Mouse (Mus musculus) midbrain, embryonic 13.5 days (tissue): ENCODE data around the gene Ankrd10. TPM values are rescaled to one million over a fixed set of nuclear protein-coding genes. Genes with fewer than 3 reads are reported as not detected.

Source experiments
- ATAC-seq: fragments of 200-750 bp; cut with Nextera tagmentation; 2 replicates; pipeline ENCODE4 v1.8.0; 2017; ENCODE audit warnings: mild to moderate bottlenecking, moderate TSS enrichment, moderate library complexity
- H3K27ac ChIP-seq: fragments of 300-500 bp; sonication (generic); 2 replicates; pipeline ENCODE4 v1.5.1; 2015; ENCODE audit warnings: inconsistent platforms, mild to moderate bottlenecking, moderate library complexity
- H3K27me3 ChIP-seq: fragments of 300-500 bp; sonication (generic); 2 replicates; pipeline ENCODE4 v1.6.1; 2015; ENCODE audit warnings: mild to moderate bottlenecking, inconsistent platforms
- H3K36me3 ChIP-seq: fragments of 300-500 bp; sonication (generic); 2 replicates; pipeline ENCODE4 v1.6.1; 2015; ENCODE audit warnings: mild to moderate bottlenecking, inconsistent platforms
- H3K4me1 ChIP-seq: fragments of 300-500 bp; sonication (generic); replicated peaks from 2 replicates; pipeline ENCODE4 v1.6.1; 2015; ENCODE audit warnings: inconsistent platforms
- H3K4me2 ChIP-seq: fragments of 300-500 bp; sonication (generic); replicated peaks from 2 replicates; pipeline ENCODE4 v1.6.1; 2015; ENCODE audit warnings: moderate library complexity, mild to moderate bottlenecking, inconsistent platforms
- H3K4me3 ChIP-seq: fragments of 300-500 bp; sonication (generic); replicated peaks from 2 replicates; pipeline ENCODE4 v1.5.1; 2015; ENCODE audit warnings: mild to moderate bottlenecking, inconsistent platforms
- H3K9ac ChIP-seq: fragments of 300-500 bp; sonication (generic); replicated peaks from 2 replicates; pipeline ENCODE4 v1.6.1; 2015; ENCODE audit warnings: mild to moderate bottlenecking, inconsistent platforms
- H3K9me3 ChIP-seq: fragments of 300-500 bp; sonication (generic); 2 replicates; pipeline ENCODE4 v1.6.1; 2016; ENCODE audit warnings: mild to moderate bottlenecking, inconsistent platforms
- whole genome bisulfite sequencing: fragments of 180-500 bp; shearing (Covaris S2); methylation state at CpG from one replicate; pipeline ENCODE4 v1.1.7; 2015; 5-methylcytosine and 5-hydroxymethylcytosine counted together
- polyA plus RNA-seq: library from polyadenylated mRNA; unstranded; fragments of >200 nt; fragmentation: Nextera tagmentation; extraction: Ambion mirVana; gene quantifications from 2 replicates; pipeline ENCODE4 v1.2.1, GENCODE M21; 2015

Ankrd10 gene
- polyA plus RNA-seq, 1 experiment from 2014 or later = 100 TPM

DNA sequence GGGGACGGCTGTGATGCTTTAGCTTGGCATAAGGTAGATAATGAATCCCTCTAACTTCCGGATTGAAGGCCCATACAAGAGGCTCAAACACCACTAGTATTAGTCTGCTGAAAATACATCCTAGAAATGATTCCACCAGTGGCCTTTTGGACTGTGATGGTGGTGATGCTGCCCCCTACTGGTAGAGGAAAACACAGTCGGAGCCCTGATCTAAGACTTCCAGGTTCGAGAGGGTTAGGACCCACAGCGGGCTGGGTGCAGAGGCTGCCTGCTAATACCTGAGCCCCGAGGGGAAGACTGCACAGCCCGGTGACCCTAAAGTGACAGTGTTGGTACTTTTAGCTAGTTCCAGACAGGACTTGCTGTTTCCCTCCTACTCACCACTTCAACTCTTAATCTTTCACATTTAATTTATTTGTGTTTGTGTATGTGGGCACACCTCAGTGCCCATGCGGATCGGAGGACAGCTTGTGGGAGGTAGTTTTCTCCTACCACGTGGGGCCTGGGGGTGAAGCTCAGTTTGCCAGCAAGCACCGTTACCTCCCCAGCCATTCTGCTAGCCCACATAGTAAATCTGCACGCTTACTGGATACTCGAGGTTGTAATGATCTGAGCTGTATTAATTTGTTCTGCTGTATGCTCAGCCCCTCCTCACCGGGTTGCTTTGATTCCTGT is 33.4 kb downstream of the Ankrd10 start:
- H3K27me3 ChIP-seq = no peaks in the 10 kb centered on the region
- H3K9ac ChIP-seq = no peak overlapping the region
- 0 out of 2 replicates have a peak, but pooled peaks have one; percentile 34 for ATAC-seq
- no peak overlapping the region for H3K4me3 ChIP-seq
- H3K36me3 ChIP-seq = peaks cover 17% of the 10 kb centered on the region
- H3K4me1 ChIP-seq = no peaks in the 10 kb centered on the region
- WGBS = 42% methylated on average over 14 of the region's 14 CpGs
- H3K4me2 ChIP-seq = no peak overlapping the region
- H3K27ac ChIP-seq = no peak overlapping the region
- no peaks in the 10 kb centered on the region for H3K9me3 ChIP-seq

- ATAC-seq = no peak
- H3K36me3 ChIP-seq = peaks cover 6% of the 10 kb centered on the region
- H3K4me1 ChIP-seq = no peaks in the 10 kb centered on the region
- H3K9ac ChIP-seq = no peak overlapping the region
- no peak overlapping the region for H3K4me2 ChIP-seq
- 84% methylated on average over 5 of the region's 5 CpGs for WGBS
- no peak overlapping the region for H3K4me3 ChIP-seq
- H3K27ac ChIP-seq = no peak overlapping the region
- H3K27me3 ChIP-seq = no peaks in the 10 kb centered on the region
- no peaks in the 10 kb centered on the region for H3K9me3 ChIP-seq
Measured at GRCm38 (mm10) chr8:11600301-11600951, 35.1 kb downstream of the Ankrd10 start.

DNA sequence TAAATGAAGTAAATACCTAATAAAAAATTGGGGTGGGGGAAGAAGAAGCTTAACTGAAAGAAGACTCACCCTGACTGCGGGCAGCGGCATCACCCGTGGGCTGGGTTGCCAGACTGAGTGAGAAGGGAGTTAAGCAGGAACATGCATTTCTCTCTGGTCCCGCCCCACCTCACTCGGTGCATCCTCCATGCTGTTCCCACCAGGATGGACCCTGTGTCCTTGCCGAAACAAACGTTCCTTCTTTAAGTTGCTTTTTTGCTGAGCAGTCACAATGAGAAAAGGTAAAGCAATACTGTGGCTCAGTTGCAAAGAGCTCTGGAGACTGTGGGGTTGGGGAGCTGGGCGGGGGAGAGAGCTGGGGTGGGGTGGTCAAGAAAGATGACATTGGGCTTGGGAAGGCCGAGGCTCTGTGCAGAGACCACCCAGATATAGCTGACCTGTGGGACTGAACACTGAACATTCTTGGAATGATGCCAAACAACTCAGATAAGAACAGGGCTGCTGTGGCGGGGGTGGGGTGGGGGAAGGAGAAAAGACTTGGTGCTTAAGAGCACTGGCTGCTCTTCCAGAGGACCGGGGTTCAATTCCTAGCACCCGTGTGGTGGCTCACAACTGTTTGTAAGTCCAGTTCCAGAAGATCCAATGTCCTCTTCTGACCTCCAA is 42.2 kb downstream of the Ankrd10 start:
- H3K9me3 ChIP-seq = no peaks in the 10 kb centered on the region
- ATAC-seq = no peak
- H3K4me3 ChIP-seq = no peak overlapping the region
- WGBS = 78% methylated on average over 12 of the region's 12 CpGs
- no peaks in the 10 kb centered on the region for H3K27me3 ChIP-seq
- H3K4me1 ChIP-seq = no peaks in the 10 kb centered on the region
- H3K27ac ChIP-seq = no peak overlapping the region
- H3K4me2 ChIP-seq = no peak overlapping the region
- H3K36me3 ChIP-seq = no peaks in the 10 kb centered on the region
- no peak overlapping the region for H3K9ac ChIP-seq

DNA sequence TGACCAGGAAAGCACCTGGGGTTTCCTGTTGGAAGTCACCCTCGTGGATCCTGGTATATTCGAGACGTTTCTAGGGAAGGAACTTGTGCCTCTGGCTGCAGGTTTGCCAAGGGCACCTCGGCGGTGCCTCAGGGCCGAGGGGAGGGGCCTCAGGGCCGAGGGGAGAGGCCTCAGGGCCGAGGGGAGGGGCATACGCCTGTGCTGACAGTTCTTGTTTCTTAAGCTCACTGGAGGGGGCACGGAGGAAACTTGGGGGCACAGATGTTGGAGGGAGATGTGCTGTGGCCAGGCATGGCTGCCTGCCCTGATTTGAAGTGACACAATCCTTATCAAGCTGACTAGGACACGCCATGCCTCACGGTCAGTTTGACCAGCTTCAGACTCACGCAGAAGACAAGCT is 43.3 kb downstream of the Ankrd10 start:
- Histone ChIP-seq H3K9me3 (no peaks in the 10 kb centered on the region), H3K36me3 (no peaks in the 10 kb centered on the region), H3K4me3 (no peak overlapping the region), H3K9ac (no peak overlapping the region), H3K4me2 (no peak overlapping the region), H3K27ac (no peak overlapping the region), H3K4me1 (no peaks in the 10 kb centered on the region), H3K27me3 (no peaks in the 10 kb centered on the region)
- ATAC-seq = no peak
- WGBS = 48% methylated on average over 13 of the region's 13 CpGs

DNA sequence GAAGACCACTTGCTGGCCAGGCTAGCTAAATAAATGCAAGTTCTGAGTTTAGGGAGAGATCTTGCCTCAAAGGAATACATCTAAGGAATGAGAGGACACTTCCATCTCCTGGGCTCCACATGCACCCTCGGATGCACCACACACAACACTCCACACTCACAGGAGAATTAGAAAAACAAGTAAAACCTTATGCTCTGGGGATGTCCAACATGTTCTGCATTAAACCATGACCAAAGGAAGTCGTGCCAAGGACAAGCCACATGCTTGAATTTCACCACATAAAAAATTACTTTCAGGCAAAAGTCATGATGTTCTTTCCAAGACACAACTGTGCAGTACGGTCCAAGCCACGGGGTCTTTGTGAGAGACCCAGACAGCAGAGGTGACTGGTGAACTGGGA is 43.7 kb downstream of the Ankrd10 start:
- ATAC-seq = no peak
- Histone ChIP-seq H3K27me3 (no peaks in the 10 kb centered on the region), H3K4me3 (no peak overlapping the region), H3K4me2 (no peak overlapping the region), H3K9me3 (no peaks in the 10 kb centered on the region), H3K9ac (no peak overlapping the region), H3K36me3 (no peaks in the 10 kb centered on the region), H3K4me1 (no peaks in the 10 kb centered on the region), H3K27ac (no peak overlapping the region)
- WGBS = 93% methylated on average over 4 of the region's 4 CpGs

DNA sequence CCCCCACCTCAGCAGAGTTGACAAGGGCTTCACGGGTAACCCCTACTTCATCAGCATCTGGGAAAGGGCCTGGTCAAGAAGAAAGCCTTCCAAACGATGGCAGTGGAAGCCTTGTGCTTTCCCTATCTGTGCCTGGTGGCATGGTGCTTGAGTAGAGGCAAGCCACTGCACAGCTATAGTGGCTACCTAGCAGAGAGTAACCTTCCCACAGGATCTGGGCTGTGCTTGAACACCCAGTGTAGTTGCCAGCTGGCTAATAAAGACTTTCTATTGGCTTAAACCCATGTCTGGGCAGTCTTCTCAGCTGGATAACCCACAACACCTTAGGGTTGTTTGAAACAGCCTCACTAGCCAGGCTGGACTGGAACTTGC is 49.2 kb downstream of the Ankrd10 start:
- Histone ChIP-seq H3K4me1 (no peaks in the 10 kb centered on the region), H3K9ac (no peak overlapping the region), H3K27ac (no peak overlapping the region), H3K4me3 (no peak overlapping the region), H3K4me2 (no peak overlapping the region), H3K36me3 (no peaks in the 10 kb centered on the region), H3K27me3 (no peaks in the 10 kb centered on the region), H3K9me3 (no peaks in the 10 kb centered on the region)
- 80% methylated on average over 2 of the region's 2 CpGs for WGBS
- ATAC-seq = no peak

DNA sequence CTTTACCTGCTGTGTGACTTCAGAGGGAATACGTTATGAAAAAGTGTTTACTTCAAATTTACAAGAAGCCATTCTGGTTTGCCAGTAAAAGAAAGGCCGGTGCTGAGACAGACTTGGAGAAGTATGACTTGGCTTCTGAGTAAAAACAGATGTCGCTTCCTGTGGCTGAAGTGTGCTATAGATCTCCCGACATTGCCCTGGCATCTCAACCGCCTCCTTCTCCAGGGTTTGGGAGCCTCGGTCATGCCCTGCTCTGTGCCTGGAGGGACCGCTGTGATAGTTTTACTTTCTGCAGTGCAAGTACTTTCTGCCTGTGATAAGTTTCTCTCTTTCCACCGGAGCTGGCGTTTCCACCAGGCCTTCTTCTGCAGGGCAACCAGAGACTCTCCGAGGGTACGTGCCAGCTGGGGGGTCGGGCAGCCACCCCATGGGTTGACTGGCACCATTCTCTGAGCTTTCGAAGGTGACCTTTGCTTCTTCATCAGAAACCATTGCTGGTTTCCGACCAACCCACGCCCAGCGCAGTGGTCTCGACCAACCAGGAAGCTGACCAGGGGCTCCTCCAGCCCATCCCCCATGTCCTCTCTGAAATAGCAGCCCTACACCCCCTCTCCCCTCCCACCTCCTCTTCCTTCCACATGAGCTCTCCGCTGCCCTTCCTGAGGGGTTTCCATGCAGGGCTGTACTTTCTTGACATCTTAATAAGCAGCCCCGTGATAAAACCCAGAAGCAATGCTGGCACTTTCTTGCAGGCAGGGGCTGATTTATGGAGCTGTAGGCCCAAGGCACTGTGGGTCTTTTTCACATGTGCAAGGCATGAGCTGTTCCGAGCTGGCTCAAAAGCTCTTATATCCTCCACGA is 49.8 kb downstream of the Ankrd10 start:
- Histone ChIP-seq H3K4me1 (no peaks in the 10 kb centered on the region), H3K9ac (no peak overlapping the region), H3K36me3 (no peaks in the 10 kb centered on the region), H3K4me3 (no peak overlapping the region), H3K4me2 (no peak overlapping the region), H3K9me3 (no peaks in the 10 kb centered on the region), H3K27me3 (no peaks in the 10 kb centered on the region), H3K27ac (no peak overlapping the region)
- WGBS = 89% methylated on average over 21 of the region's 21 CpGs
- ATAC-seq = no peak

- 63% methylated on average over 16 of the region's 16 CpGs for WGBS
- Histone ChIP-seq H3K27me3 (no peaks in the 10 kb centered on the region), H3K4me1 (no peaks in the 10 kb centered on the region), H3K4me2 (no peak overlapping the region), H3K9me3 (no peaks in the 10 kb centered on the region), H3K36me3 (no peaks in the 10 kb centered on the region), H3K9ac (no peak overlapping the region), H3K27ac (no peak overlapping the region), H3K4me3 (no peak overlapping the region)
- no peak for ATAC-seq
Measured at GRCm38 (mm10) chr8:11575604-11576384, 59.8 kb downstream of the Ankrd10 start.

GRCm38 (mm10) chr8:11574911-11575603 is 60.5 kb downstream of the Ankrd10 start:
- H3K9me3 ChIP-seq = no peaks in the 10 kb centered on the region
- WGBS = 90% methylated on average over 9 of the region's 9 CpGs

GRCm38 (mm10) chr8:11572428-11572827 is 63.1 kb downstream of the Ankrd10 start:
- 75% methylated on average over 6 of the region's 6 CpGs for WGBS
- Histone ChIP-seq H3K27ac (no peak overlapping the region), H3K4me3 (no peak overlapping the region), H3K4me2 (no peak overlapping the region), H3K9me3 (no peaks in the 10 kb centered on the region), H3K9ac (no peak overlapping the region), H3K4me1 (no peaks in the 10 kb centered on the region), H3K27me3 (no peaks in the 10 kb centered on the region), H3K36me3 (peaks cover 9% of the 10 kb centered on the region; the same call in 1 of the 2 replicates)
- no peak for ATAC-seq

More at GRCm38 (mm10) chr8:11574911-11575603, 60.5 kb downstream of the Ankrd10 start:
- ATAC-seq = no peak
- no peak overlapping the region for H3K9ac ChIP-seq
- no peak overlapping the region for H3K27ac ChIP-seq
- no peaks in the 10 kb centered on the region for H3K4me1 ChIP-seq
- H3K4me3 ChIP-seq = no peak overlapping the region
- no peak overlapping the region for H3K4me2 ChIP-seq
- no peaks in the 10 kb centered on the region for H3K36me3 ChIP-seq
- no peaks in the 10 kb centered on the region for H3K27me3 ChIP-seq

GRCm38 (mm10) chr8:11571950-11572349 is 63.6 kb downstream of the Ankrd10 start:
- no peak for ATAC-seq
- no peak overlapping the region for H3K9ac ChIP-seq
- no peak overlapping the region for H3K4me3 ChIP-seq
- H3K27ac ChIP-seq = no peak overlapping the region
- no peaks in the 10 kb centered on the region for H3K27me3 ChIP-seq
- H3K4me2 ChIP-seq = no peak overlapping the region
- no peaks in the 10 kb centered on the region for H3K4me1 ChIP-seq
- peaks cover 11% of the 10 kb centered on the region for H3K36me3 ChIP-seq
- 91% methylated on average over 10 of the region's 10 CpGs for WGBS
- H3K9me3 ChIP-seq = no peaks in the 10 kb centered on the region
